Mouse (Mus musculus): ENCODE data around the gene Ccdc130.

The Ccdc130 gene

DNA sequence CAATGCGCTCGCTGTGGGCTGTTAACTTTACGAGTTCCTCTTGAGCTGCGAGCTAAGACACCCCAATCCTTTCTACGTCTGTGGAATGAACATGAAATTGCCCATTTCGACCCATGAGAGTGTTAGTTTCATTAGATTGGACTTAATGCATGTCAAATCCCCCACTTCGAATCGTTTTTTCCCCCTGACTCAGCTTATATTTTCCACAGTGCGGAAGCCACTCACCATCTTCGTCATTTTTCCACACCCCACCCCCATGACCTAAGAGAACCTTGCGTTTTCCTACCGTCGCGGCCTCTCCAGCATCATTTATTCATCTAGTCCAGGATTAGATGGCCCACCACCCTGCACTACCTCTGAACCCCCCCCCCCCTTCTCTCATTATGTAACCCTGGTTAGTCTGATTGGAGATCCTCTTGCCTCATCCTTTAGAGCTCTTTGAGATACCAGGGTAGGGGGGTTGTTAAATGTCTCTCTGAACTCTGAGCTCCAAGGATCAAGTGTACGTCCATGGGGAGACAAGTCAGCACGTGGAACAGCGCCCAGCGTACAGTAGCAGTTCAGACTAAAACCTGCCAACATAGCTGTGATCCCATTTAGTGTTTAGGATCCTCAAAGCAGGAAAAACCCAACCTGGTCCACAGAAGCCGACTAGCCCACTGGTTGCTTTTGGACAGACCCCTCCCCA is 32.5 kb downstream of the Ccdc130 start:
- in situ Hi-C loops (cut with MseI, MboI) = no loop called here

DNA sequence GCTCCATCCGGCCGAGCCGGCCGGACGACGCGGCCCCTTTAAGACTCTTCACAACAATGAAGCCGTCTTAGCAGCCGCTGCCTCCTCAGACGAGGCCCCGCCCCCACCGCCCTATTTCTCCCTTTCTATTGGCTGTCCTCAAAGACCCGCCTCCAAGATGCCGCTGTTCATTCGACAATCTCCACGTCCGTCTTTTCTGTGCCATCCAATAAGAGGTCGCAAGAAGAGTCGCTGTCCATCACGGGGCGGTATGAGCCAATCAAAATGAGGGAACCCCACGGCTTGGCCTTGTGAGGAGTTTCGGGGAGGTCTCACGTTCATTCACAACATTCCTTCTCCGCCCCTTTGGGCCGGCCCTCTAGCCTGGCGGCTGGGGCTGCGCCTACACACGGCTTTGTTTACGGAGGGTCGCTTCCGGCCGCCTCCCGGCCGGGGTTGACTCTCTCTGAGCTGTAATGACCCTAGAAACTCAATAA is 33.1 kb downstream of the Ccdc130 start, which contains the start of gene Zswim4:
Zswim4 (minus strand) TSS at position 58 of the 476 bp plus-strand sequence.
- in situ Hi-C loops (cut with MseI, MboI) = no loop called here

DNA sequence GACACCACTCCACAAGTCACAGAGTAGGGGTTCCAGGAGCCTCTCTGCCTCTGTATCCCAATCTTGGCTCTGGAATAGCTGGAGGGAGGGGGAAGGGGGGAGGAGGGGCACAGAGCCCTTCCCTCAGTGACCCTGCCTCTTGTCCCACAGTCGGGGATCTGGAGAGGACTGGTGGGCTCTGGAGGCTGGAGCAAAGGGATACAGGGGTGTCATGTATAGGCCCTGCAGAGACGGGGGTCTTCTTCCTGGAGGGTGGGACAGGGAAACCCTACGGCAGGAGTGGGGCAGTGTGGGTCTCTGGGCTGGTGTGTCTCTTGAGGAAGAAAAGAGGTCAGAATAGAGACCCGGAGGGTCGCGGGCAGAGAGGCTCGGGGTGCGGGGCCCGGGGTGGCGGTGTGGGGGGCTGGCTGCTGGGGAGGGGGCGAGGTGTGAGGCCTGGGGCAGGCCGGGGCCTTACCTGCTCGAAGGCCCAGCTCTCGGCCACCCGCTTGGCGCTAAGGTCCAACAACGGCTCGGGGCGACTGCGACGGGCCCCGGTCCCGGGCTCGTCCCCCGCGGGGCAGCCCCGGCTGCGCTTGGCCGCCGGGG is 33.7 kb downstream of the Ccdc130 start:
- in situ Hi-C loops (cut with MseI, MboI) = no loop called here

DNA sequence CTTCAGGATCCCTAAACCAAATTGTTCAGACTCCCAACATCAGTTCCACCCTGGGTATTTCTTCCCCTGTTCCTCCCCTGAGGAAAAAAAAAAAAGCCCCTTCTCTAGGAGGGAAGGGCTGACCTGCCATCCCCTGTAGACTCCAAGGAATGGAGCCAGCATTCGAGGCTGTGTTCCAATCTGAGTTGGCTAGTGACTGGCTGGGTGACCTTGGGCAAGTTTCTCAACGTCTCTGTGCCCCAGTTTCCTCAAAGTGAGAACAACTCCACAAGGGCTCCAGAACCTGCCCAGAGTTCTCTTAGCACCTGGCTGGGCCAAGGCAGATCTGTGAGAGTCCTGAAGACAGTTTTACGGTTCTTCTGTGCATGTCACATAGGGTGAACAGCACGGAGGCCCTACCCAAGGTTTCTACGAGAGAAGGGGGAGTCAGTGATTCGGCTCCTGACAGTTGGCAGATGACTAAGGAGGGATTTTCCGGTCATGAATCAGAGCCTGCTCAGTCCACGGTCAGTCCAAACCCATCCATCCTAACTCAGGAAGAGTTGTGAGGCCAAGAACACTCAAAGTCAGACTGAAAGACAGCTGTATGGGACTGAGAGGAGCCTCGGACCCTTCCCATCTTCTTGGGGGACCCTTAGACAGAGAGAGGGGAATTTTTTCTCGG is 34.3 kb downstream of the Ccdc130 start:
- in situ Hi-C loops (cut with MseI, MboI) = no loop called here

DNA sequence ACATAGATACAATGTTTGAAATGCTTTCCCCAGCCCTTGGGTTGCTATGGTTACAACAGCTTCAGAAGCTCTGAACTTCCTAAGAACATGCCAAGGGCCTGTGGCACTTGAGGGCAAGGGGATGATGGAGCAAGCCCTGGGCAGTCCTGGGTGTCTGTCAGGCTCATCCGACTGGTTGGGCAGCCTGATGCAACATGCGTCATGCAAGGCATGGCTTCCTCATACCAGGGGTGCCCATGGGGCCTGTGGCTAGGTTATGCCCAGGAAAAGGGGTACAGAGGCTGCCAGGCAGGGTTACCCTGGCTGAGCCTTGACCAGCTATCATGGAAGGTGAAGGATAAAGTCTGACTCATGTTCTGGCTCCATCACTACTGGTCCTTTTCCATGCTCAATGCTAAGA is 37.1 kb downstream of the Ccdc130 start:
- in situ Hi-C loops (cut with MseI, MboI) = no loop called here

DNA sequence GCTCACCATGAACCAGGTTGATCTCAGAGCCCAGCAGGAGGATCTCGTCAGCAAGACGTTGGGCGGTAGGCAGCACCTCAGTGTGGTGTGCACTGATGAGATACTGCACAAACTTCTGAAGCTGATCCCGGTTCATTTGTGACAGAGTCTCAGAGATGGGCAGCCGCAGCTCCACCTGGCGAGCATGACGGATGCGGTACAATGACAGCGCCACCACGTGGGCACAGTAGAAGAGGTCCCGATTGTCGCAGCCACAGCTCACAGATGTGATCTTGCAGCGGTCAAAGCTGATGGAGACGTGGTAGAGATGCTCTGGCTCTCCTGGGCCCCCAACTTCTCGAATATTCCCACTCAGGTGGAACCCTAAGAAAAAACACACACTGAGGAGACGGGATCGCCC is 39.4 kb downstream of the Ccdc130 start:
- in situ Hi-C loops (cut with MseI, MboI) = no loop called here

DNA sequence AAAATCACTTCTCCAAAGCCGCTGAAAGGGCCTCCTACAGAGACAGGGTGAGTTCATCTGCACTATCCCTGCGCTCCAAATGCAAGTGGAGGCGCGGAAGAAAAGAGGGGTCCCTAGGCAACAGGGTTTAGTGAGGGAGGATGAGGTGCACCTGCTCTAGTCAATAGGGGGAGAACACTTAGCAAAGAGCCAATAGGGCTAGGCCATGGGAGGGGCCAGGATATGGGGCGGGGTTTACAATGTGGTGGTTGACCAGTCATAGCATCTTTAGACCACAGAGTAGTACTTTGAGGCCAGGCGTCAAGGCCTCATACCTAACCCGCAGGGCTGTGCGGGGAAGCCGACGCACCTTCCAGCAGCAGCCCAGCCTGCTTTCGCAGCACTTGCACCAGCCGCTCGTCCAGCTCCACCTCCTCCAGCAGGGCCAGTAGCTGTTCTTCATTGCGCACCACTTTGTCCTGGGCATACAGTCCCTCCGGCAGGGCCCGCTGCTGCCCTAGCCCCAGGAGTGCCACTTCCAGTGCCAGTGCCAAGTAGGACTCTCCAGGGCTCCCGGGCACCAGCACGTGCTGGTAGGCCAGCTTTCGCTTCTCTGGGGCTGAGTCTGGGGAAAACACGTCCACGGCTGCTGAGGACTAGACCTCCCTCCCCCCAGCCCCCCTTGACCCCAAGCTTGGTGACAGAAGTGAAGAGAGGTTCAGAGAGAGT is 46.7 kb downstream of the Ccdc130 start:
- in situ Hi-C loops (cut with MseI, MboI) = no loop called here

DNA sequence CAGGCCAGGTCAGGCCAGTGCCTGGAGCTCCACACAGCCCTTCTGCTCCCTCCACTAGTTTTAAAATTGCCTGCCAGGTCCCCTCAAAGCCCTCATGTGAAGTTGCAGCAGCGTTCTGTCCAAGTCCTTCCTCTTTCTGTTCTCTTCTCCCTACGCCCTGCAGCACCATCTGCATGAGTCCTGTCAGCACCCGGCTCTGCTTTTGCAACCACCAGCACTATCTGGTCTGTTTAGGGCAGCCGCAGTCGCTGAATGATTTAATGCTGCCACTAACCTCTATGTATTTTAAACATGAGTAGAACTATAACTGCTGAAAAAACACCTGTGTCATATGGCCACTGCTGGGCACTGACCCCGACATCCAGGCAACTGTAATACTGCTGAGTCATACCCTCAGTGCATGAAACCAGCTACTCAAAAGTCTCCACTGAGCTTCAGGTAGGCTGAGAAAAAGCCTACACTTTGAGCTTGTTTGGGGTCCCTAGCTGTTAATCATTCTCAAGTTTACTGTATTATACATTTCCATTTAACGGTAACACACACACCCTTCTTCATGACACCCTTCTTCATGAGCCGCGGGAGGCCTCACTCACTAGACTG is 47.5 kb downstream of the Ccdc130 start:
- in situ Hi-C loops (cut with MseI, MboI) = no loop called here

DNA sequence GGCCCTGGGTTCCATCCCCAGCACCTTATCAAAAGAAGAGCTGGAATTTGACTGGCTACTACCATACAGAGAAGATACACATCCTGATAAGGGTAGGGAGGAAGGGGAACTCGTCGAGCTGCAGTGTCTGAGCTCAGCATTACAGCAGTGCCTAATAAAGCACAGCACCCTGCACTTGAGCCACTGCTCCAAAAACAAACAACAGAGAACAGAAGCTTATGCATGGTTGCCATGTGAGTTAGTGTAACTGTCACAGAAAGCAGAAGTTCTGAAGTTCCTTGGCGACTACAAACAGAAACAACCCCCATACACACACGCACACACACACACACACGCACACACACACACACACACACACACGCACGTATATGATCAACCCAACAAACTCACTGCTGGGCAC is 50.1 kb downstream of the Ccdc130 start:
- in situ Hi-C loops (cut with MseI, MboI) = no loop called here

DNA sequence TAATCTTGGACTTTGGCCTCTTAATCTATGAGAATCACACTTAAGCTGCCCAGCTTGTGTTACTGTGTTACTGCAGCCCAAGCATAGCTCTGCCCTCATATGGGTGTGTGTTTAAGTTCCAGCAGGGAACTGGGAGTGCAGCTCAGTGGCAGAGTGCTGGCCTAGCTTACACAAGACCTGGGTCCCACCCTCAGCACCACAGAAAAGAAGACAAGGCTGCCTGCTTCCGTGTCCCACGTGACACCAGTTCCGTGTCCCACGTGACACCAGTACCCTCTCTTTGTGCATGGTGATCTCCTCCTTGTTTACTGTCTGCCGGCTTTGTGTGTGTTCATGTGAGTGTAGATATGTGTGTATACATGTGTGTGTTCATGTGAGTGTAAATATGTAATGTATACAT is 52.0 kb downstream of the Ccdc130 start:
- in situ Hi-C loops (cut with MseI, MboI) = no loop called here

DNA sequence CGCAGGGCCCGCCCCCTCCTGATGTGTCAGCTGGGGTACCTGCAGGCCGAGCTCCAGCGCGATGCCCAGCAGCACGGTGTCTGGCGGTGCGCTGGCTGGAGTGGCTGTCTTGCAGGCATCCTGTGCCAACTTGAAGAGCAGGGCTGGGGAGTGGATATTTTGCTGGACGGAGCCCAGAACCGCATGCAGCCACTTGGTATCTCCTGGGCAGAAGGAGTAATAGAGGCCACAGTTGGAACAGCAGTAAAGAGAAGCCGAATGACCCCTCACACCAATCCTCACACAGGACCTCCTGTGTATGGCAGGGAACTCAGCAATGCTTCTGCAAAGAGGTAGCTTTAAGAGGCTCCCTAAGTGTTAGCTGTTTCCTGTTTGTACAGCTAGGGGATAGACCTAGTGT is 53.0 kb downstream of the Ccdc130 start:
- in situ Hi-C loops (cut with MseI, MboI) = no loop called here

DNA sequence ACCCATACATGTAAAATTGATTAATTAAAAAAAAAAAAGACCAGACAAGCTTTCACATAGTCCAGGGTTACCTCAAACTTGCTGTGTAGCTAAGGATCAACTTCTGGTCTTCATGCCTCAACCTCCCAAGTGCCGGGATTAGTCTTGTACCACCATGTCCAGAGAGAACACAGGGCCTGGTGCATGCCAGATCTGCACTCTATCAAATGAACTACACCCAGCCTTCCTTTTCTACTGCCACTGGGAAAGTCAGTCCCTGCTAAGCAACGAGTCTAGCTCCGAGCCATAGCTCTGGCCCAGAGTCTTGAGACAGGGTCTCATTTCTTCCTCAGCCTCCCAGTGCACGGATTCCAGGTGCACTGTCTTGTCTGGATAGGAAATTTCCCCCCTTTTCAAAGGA is 56.9 kb downstream of the Ccdc130 start:
- in situ Hi-C loops (cut with MseI, MboI) = no loop called here

DNA sequence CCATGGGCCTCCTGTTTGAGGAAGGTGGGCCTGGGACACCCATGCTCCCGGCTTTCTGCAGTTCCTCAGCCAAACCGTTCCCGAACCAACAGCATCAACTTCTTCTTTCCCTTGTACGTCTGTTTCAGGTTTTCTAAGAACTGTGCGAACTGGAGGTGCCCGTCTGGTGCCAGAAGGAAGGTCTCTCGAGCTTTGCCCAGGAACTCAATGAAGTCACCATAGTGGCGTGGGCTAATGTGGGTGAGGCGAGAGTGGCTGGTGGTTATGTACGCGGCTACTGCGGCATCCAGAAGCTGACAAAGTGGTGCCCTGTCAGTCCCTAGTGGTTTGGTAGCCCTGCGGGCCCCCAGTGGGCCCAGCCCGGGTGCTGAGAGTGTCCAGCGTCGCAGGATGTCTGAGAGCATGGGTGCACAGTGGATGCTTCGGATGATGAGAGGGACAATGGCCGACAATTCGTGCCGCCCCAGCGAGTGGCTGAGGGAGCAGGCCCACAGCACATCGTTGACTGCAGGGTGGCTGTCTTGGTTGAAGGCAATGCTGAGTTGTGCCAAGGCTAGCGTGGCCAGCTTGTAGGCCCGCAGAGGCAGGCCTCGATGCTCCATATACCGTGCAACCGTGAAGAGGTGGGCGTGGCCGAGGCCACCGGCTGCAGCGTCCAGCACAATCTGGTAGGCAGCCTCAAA is 58.2 kb downstream of the Ccdc130 start:
- in situ Hi-C loops (cut with MseI, MboI) = no loop called here

DNA sequence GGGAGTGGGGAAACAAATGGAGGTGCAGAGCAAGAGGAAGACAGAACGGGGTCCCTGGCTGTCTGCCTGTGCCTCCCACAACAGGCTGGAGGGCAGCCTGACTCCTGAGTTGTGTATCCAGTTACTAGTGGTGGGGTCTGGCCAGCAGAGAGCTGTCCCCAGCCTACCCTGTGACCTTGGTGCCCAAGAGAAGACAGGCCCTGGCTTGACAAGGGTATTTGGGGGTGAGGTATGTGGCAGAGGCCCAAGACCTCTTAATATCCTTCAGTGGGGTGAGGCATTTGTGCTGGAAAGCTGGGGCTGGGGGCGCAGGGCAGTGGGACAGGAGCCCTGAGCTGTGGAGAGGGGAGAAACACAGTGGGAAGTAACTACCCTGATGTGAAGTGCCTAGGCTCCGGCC is 59.0 kb downstream of the Ccdc130 start:
- in situ Hi-C loops (cut with MseI, MboI) = no loop called here

DNA sequence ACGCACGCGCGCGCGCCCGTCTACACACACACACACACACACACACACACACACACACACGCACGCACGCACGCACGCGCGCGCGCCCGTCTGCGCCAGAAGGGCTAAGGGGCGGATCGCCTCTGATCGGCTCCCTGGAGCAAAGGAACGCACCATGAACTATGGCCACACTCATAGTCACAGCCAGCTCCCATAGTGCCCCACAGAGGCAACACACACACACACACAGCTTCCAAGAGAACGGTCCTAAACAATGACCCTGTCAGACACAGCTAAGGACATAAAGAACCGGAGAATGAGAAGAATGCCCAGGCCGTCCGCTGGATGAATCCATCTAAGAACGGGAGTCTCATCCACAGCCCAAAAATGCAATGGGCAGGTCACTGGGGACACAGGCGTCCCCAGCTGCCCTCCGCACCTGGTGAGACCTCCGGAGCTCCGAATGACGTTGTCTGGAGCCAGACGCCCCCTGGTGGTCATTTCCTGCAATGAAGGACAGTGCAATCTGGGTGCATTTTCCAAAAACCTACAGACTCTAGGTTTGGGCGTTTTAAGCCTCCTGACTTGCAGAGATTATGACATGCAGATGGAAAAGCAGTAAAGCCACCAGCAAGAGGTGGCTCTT is 59.9 kb downstream of the Ccdc130 start:
- in situ Hi-C loops (cut with MseI, MboI) = no loop called here

DNA sequence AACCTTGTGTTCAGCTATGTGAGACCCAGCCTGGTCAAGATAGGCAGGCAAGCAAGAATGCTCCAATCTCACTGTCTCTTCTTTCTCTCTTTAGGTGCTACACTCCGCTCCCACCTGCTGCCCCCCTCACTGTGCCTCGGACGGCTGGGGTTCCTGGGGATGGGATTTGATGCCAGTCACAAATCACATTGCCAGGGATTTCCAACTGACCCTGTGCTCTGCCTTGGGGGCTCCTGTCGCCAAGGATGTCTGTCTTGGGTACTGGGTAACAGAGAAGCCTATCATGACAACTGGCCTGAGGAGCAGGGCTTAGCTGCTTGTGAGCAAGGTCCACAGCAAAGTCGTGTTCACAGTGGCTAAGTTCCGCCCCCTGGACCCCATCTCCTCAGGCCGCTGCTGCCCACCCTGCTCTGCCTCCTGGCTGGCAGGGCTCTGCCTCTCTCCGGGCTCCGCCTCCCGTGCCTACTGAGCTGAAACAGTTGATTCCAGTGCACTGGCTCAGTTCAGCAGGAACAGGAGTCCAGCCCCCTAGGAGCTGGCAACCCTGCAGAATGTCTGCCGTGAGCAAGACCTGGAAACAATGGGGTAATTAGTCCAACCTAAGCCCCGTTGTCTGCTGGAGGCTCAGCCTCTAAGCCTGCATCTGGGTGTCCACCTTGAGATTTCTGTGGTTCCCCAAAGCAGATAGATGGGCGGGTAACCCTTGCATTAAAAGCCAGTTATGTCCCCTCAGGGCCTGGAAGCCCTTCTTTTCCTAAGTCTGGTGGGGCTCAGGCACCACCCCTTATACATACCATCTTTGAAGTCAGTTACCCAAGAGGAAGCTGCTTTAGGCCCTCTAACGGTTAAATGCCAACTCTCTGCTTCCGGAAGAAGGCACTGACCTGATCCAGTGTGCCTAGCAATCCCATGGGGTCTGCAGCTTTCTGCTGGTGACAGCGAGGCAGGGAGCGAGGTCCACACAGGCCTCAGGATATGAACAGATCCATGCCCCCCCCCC is 61.5 kb downstream of the Ccdc130 start:
- in situ Hi-C loops (cut with MseI, MboI) = no loop called here

DNA sequence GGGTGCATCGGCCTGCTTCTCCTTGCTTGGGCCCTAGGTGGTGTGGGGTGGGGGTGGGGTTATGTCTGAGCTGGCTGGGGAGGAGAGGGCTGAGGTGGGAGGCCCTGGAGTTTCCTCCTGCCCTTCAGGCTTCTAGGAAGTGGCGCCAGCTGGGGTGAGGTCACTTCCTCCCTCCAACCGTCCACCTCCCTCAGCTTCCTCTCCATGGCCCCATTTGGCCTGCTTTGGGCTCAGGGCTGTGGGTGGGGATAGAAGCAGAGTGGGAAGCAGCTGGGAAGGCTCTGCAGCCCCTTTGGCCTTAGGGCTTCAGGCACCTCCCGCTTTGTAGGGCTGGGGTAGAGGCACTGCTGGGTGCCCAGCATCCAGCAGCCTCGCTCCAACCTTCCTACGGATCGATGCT is 62.4 kb downstream of the Ccdc130 start:
- in situ Hi-C loops (cut with MseI, MboI) = no loop called here

Measured in mouse trophoblast stem cell (cell line).